Mouse (Mus musculus) embryonic facial prominence, embryonic 12.5 days (tissue): ENCODE data around the gene Fbxw22. TPM values are rescaled to one million over a fixed set of nuclear protein-coding genes. Genes with fewer than 3 reads are reported as not detected.
"Not testable (repeated sequence)": the region's sequence is repeated elsewhere in the genome, so short reads cannot be mapped to it uniquely, and the experiment has no call there.

ENCODE experiments used
- ATAC-seq: fragments of 200-750 bp; cut with Nextera tagmentation; 2 replicates; pipeline ENCODE4 v1.8.0; 2017; ENCODE audit not compliant: insufficient number of reproducible peaks, insufficient read depth, low FRiP score, low TSS enrichment
- H3K27ac ChIP-seq: fragments of 300-500 bp; sonication (generic); 2 replicates; pipeline ENCODE4 v1.5.1; 2016; ENCODE audit warnings: mild to moderate bottlenecking
- H3K27me3 ChIP-seq: fragments of 300-500 bp; sonication (generic); 2 replicates; pipeline ENCODE4 v1.6.1; 2016; ENCODE audit warnings: mild to moderate bottlenecking, moderate library complexity
- H3K36me3 ChIP-seq: fragments of 300-500 bp; sonication (generic); 2 replicates; pipeline ENCODE4 v1.6.1; 2016; ENCODE audit warnings: mild to moderate bottlenecking
- H3K4me1 ChIP-seq: fragments of 300-500 bp; sonication (generic); 2 replicates; pipeline ENCODE4 v1.6.1; 2016
- H3K4me2 ChIP-seq: fragments of 300-500 bp; sonication (generic); replicated peaks from 2 replicates; pipeline ENCODE4 v1.6.1; 2016; ENCODE audit warnings: mild to moderate bottlenecking, moderate library complexity
- H3K4me3 ChIP-seq: fragments of 300-500 bp; sonication (generic); 2 replicates; pipeline ENCODE4 v1.5.1; 2016; ENCODE audit warnings: mild to moderate bottlenecking
- H3K9ac ChIP-seq: fragments of 300-500 bp; sonication (generic); 2 replicates; pipeline ENCODE4 v1.6.1; 2016; ENCODE audit warnings: mild to moderate bottlenecking, moderate library complexity
- H3K9me3 ChIP-seq: fragments of 300-500 bp; sonication (generic); 2 replicates; pipeline ENCODE4 v1.6.1; 2016; ENCODE audit warnings: mild to moderate bottlenecking, moderate library complexity
- WGBS: fragments of 180-500 bp; shearing (Covaris S2); methylation state at CpG from one replicate; pipeline ENCODE4 v1.1.7; 2016; 5-methylcytosine and 5-hydroxymethylcytosine counted together
- polyA plus RNA-seq: library from polyadenylated mRNA; unstranded; fragments of >200 nt; fragmentation: Nextera tagmentation; extraction: Ambion mirVana; gene quantifications from 2 replicates; pipeline ENCODE4 v1.2.1, GENCODE M21; 2016

Fbxw22 gene
- not detected in 2 replicates for polyA plus RNA-seq

DNA sequence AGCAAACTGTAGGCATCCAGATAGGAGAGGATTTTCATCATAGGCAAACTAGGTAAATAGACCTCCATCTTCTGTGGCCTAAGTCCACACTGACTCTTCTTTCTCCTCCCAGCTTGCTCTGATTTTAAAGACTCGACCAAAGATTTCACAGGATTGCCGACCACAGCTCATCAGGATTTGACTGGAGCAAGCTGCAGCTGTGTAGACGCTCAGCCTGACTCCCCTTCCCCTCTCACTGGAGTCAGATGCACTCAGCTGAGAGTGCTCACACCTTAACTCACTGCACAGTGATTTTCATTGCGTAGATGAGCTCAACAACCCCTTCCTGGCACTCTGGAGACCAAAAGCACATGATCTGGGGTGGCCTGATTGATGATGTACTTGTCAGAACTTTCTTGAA lies at the start of gene Fbxw22:
Gene Fbxw22 (minus strand): TSS at position 101 of the 400 bp plus-strand sequence.
- ATAC-seq, result not testable (repeated sequence)

DNA sequence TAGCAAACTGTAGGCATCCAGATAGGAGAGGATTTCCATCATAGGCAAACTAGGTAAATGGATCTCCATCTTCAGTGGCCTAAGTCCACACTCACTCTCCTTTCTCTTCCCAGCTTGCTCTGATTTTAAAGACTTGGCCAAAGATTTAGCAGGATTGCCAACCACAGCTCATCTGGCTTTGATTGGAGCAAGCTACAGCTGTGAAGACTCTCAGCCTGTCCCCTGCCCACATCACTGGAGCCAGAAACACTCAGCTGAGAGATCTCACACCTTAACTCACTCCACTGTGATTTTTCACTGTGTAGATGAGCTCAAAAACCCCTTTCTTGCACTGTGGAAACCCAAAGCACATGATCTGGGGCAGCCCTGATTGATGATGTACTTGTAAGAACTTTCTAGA lies 44.9 kb upstream of the Fbxw22 start, which contains the start of gene Fbxw16:
Gene Fbxw16 (minus strand): TSS at position 101 of the 400 bp plus-strand sequence.
- no peak within 1 kb of the TSS for H3K9ac ChIP-seq
- no peak within 1 kb of the TSS for H3K27ac ChIP-seq
- no peaks in the 10 kb centered on the region for H3K9me3 ChIP-seq
- ATAC-seq, result no peak
- H3K4me2 ChIP-seq, result no peak within 1 kb of the TSS
- H3K36me3 ChIP-seq, result no peaks in the 10 kb centered on the region
- H3K4me1 ChIP-seq, result no peaks in the 10 kb centered on the region
- no peak within 1 kb of the TSS for H3K4me3 ChIP-seq
- no peaks in the 10 kb centered on the region for H3K27me3 ChIP-seq

More for the DNA sequence above, at the start of gene Fbxw22:
- 77% methylated on average over 4 of the region's 4 CpGs for WGBS
- H3K36me3 ChIP-seq, H3K9me3 ChIP-seq, H3K27ac ChIP-seq, H3K27me3 ChIP-seq, H3K4me3 ChIP-seq, H3K4me1 ChIP-seq, H3K4me2 ChIP-seq, H3K9ac ChIP-seq: not testable (repeated sequence)

DNA sequence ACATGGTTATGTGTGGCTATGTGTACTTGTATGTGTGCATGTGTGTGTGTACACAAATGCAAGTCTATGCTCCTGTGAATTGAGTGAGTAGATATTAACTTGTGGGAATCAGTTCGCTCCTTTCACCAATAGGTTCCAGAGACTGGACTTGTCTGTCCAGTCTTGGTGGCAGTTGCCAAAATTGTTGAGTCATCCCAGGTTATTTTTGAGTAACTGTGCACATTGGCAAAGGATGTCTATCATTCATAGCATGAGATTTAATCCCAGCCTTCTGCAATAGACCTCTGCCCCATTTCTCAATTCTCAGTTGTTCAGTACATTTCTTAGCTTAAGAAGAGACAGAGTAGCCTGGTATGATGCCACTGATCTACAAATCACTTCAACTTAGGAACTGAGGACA lies 28.9 kb upstream of the Fbxw22 start:
- Histone ChIP-seq H3K27ac (no peak overlapping the region), H3K4me3 (no peak overlapping the region), H3K9me3 (no peaks in the 10 kb centered on the region), H3K4me2 (no peak overlapping the region), H3K27me3 (no peaks in the 10 kb centered on the region), H3K9ac (no peak overlapping the region), H3K36me3 (no peaks in the 10 kb centered on the region), H3K4me1 (no peaks in the 10 kb centered on the region)
- no peak for ATAC-seq
- WGBS, result 87% methylated on average over 1 of the region's 1 CpGs

- H3K9ac ChIP-seq, H3K27ac ChIP-seq, H3K4me2 ChIP-seq, H3K36me3 ChIP-seq, H3K4me3 ChIP-seq, ATAC-seq, H3K9me3 ChIP-seq, H3K27me3 ChIP-seq, H3K4me1 ChIP-seq: not testable (repeated sequence)
- 100% methylated on average over 1 of the region's 1 CpGs for WGBS
Observed at GRCm38 (mm10) chr9:109339559-109339958, 64.5 kb downstream of the Fbxw22 start, which contains the start of gene Fbxw28. Gene Fbxw28, minus strand, starts transcription at chr9:109339659.

Other genes starting within 250 kb of the Fbxw22 start
- not detected in 2 replicates for gene Fbxw21, start 242.3 kb downstream of the Fbxw22 start, polyA plus RNA-seq
- not detected in 2 replicates for gene Fbxw13, start 208.3 kb downstream of the Fbxw22 start, polyA plus RNA-seq
- not detected in 2 replicates for gene Fbxw20, start 169.5 kb downstream of the Fbxw22 start, polyA plus RNA-seq
- gene Fbxw14, start 116.6 kb downstream of the Fbxw22 start, polyA plus RNA-seq, result not detected in 2 replicates
- not detected in 2 replicates for gene Fbxw28, start 64.6 kb downstream of the Fbxw22 start, polyA plus RNA-seq
- not detected in 2 replicates for gene Fbxw16, start 44.8 kb upstream of the Fbxw22 start, polyA plus RNA-seq
- not detected in 2 replicates for gene Fbxw19, start 91.6 kb upstream of the Fbxw22 start, polyA plus RNA-seq
- gene Fbxw15, start 164.0 kb upstream of the Fbxw22 start, polyA plus RNA-seq, result not detected in 2 replicates
- not detected in 2 replicates for gene Fbxw24, start 221.8 kb upstream of the Fbxw22 start, polyA plus RNA-seq